Mouse (Mus musculus) ES-Bruce4 (cell line): Measurements from ENCODE around the gene Gm45208.

Source experiments
- CTCF ChIP-seq: IDR thresholded peaks from one replicate; pipeline ENCODE4 v1.8.1; 2011; ENCODE audit warnings: low read depth, low read length
- EP300 ChIP-seq: IDR thresholded peaks from 2 replicates; pipeline ENCODE4 v1.6.1; 2011; ENCODE audit warnings: low read depth, low read length; ENCODE audit not compliant: insufficient read depth
- POLR2A ChIP-seq: IDR thresholded peaks from one replicate; pipeline ENCODE4 v1.8.1; 2011; ENCODE audit warnings: low read length; ENCODE audit not compliant: insufficient read depth

DNA sequence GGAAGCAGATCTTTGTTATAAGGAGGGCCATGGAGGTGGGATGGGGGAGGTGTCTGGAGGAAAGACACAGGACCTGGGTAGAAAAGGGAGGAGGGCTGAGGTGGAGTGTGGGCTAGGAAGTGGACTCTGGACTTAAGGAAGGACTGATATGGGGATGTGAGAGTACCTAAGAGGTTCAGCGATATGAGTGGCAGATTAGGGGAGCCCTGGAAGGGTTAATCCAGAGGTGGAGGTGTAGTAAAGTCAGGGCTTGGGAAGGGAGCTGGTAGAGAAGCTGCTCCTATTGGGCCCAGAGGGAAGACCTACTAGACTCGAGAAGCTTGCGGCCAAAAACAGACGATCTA is 6.8 kb downstream of the Gm45208 start:
- TF ChIP-seq CTCF (no peak), EP300 (no peak), POLR2A (no peak)
